14 mouse cellular contexts compared by ENCODE assay signal in the genomic region with DNA sequence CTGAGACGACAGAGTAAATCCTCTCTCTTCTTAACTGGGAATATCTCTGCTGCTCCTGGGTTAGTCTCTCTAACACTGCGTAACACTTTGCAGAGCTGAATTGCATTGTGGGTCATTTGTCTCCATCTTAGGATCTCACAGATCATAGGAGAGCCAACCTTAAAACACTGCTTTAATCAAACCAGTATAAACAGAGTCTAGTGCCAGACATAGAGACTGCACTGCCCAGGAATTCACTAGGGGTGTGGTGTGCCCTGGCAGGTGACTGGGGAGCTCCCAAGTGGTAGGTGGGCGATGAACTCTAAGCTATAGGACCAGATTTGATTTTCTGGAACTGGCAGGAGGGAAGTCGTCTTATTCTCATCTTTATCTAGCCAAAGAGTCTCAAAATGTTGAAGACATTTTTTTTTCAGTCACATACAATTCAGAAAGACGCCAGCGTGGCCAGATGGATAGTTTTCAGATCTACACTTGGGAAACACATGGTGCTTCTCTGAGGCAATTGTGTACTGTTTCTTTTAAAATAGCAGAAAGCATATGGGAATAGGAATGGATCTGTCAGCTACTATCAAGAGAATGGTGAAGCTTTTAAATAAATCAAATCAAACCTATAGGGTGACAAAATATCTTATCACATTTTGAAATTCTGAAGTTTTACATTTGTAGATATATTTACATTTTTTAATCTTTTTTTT.
DNase-seq lines count a peak whose midpoint lies in the region; ATAC-seq and TF ChIP-seq lines count a peak whose summit lies in the region.
"Had no signal": no experiment of that assay in that cellular context is flagged by ENCODE, and none has a peak within 500 bp of the region (broad histone marks: within the 10 kb centered on the region; RNA-seq: fewer than 3 reads in every experiment).

No protein-coding gene starts in this region.

- no peak for TF ChIP-seq CTCF in cerebellum, adult 2 months (IDR thresholded peaks at IDR 0.05; ENCODE audit: borderline replicate concordance, insufficient read depth, low read depth, low read length)

- no peak overlapping the region for H3K4me2 ChIP-seq in intestine, embryonic 15.5 days (replicated peaks)
- H3K4me2 ChIP-seq: kidney, embryonic 15.5 days; liver, embryonic 12.5 days; stomach, embryonic 15.5 days had no signal

- 42% methylated on average over 6 of the region's 6 CpGs for WGBS in cerebellum, adult 2 months
- WGBS in intestine, embryonic 15.5 days = 65% methylated on average over 6 of the region's 6 CpGs

- DNase-seq in layer of hippocampus, adult 9-11 months = peak; percentile 76
- no peak for DNase-seq in layer of hippocampus, postnatal 25 days (ENCODE audit: extremely low spot score in 1 of 2, low spot score in 1 of 2)
- DNase-seq in cerebellum, adult 2 months = peak; percentile 31 to 61
- peak; percentile 5 to 45 for DNase-seq in cerebellum, postnatal 14 days
- DNase-seq in right cerebral cortex, postnatal 10 days (ENCODE audit: low spot score in 2 of 2) = peak; percentile 73 to 84
- no peak for DNase-seq in gastrocnemius, postnatal 25 days
- DNase-seq: heart, postnatal 4 days; lung, postnatal 10 days; thymus, postnatal 4 days had no signal

- H3K4me1 ChIP-seq in cerebellum, adult 2 months (ENCODE audit: control insufficient read depth, insufficient read depth, low read length) = peaks cover 10% of the 10 kb centered on the region; the same call in 1 of the 2 replicates
- H3K4me1 ChIP-seq in intestine, embryonic 15.5 days (replicated peaks) = no peaks in the 10 kb centered on the region
- H3K4me1 ChIP-seq: kidney, embryonic 15.5 days; liver, embryonic 12.5 days; stomach, embryonic 15.5 days had no signal

- H3K36me3 ChIP-seq in intestine, embryonic 15.5 days = no peaks in the 10 kb centered on the region
- H3K36me3 ChIP-seq: kidney, embryonic 15.5 days; liver, embryonic 12.5 days; stomach, embryonic 15.5 days had no signal

- no peaks in the 10 kb centered on the region for H3K27me3 ChIP-seq in cerebellum, adult 2 months (ENCODE audit: control insufficient read depth, insufficient read depth, low read length)
- H3K27me3 ChIP-seq in intestine, embryonic 15.5 days (replicated peaks) = no peaks in the 10 kb centered on the region
- H3K27me3 ChIP-seq: CH12.LX; kidney, embryonic 15.5 days; liver, embryonic 12.5 days; stomach, embryonic 15.5 days had no signal

- no peak overlapping the region for H3K4me3 ChIP-seq in cerebellum, adult 2 months (replicated peaks; ENCODE audit: insufficient read depth, low read depth, low read length)
- no peak overlapping the region for H3K4me3 ChIP-seq in intestine, embryonic 15.5 days (replicated peaks)
- H3K4me3 ChIP-seq: kidney, embryonic 15.5 days; liver, embryonic 12.5 days; stomach, embryonic 15.5 days had no signal

- no peak overlapping the region for H3K9ac ChIP-seq in intestine, embryonic 15.5 days
- H3K9ac ChIP-seq: kidney, embryonic 15.5 days; liver, embryonic 12.5 days; stomach, embryonic 15.5 days had no signal

- no peak overlapping the region for H3K27ac ChIP-seq in cerebellum, adult 2 months (ENCODE audit: insufficient read depth, low read length)
- no peak overlapping the region for H3K27ac ChIP-seq in intestine, embryonic 15.5 days
- H3K27ac ChIP-seq: kidney, embryonic 15.5 days; liver, embryonic 12.5 days; stomach, embryonic 15.5 days had no signal

- no peaks in the 10 kb centered on the region for H3K9me3 ChIP-seq in intestine, embryonic 15.5 days
- H3K9me3 ChIP-seq: kidney, embryonic 15.5 days; liver, embryonic 12.5 days; stomach, embryonic 15.5 days had no signal

- no peak for ATAC-seq in intestine, embryonic 15.5 days
- ATAC-seq: liver, embryonic 12.5 days had no signal

- TF ChIP-seq POLR2A in cerebellum, adult 2 months (IDR thresholded peaks at IDR 0.05; ENCODE audit: borderline replicate concordance, insufficient read depth, low read length) = no peak

Comparison
In these comparisons a context has a peak if more than half of its experiments do, and no peak if none do; other contexts are left out.
1. DNase-seq: peak in layer of hippocampus, adult 9-11 months (single experiment), cerebellum, adult 2 months (2 of 2), cerebellum, postnatal 14 days (2 of 2) and right cerebral cortex, postnatal 10 days (2 of 2); none in layer of hippocampus, postnatal 25 days (0 of 2) and gastrocnemius, postnatal 25 days (single experiment).